Mouse (Mus musculus): Measurements from ENCODE around the gene Pnmt. TPM values are rescaled to one million over a fixed set of nuclear protein-coding genes. Genes with fewer than 3 reads are reported as not detected.

The Pnmt gene
- total RNA-seq (2021) = not detected

GRCm38 (mm10) chr11:98385638-98386585 is at the start of gene Pnmt:
TSS of gene Pnmt (plus strand) at chr11:98386450.
- no peak for DNase-seq

GRCm38 (mm10) chr11:98338507-98338961 is 47.7 kb upstream of the Pnmt start:
- DNase-seq = peak; percentile 85 to 86

- DNase-seq = no peak
Measured at GRCm38 (mm10) chr11:98339071-98339501, 47.2 kb upstream of the Pnmt start.

GRCm38 (mm10) chr11:98339679-98340287 is 46.5 kb upstream of the Pnmt start:
- no peak for DNase-seq

GRCm38 (mm10) chr11:98340597-98340996 is 45.7 kb upstream of the Pnmt start:
- no peak for DNase-seq

- no peak for DNase-seq
Measured at GRCm38 (mm10) chr11:98341174-98341573, 45.1 kb upstream of the Pnmt start.

- DNase-seq = peak; percentile 96 to 98
Measured at GRCm38 (mm10) chr11:98342000-98342945, 44.0 kb upstream of the Pnmt start.

- peak; percentile 82 to 90 for DNase-seq
Measured at GRCm38 (mm10) chr11:98345253-98345652, 41.0 kb upstream of the Pnmt start.

GRCm38 (mm10) chr11:98346168-98346567 is 40.1 kb upstream of the Pnmt start:
- no peak for DNase-seq

- DNase-seq = no peak
Measured at GRCm38 (mm10) chr11:98347385-98348082, 38.7 kb upstream of the Pnmt start.

GRCm38 (mm10) chr11:98348083-98348961 is 37.9 kb upstream of the Pnmt start, which contains the start of gene Ppp1r1b:
TSS of gene Ppp1r1b (plus strand) at chr11:98348404.
- peak; percentile 71 to 80 for DNase-seq

- no peak for DNase-seq
Measured at GRCm38 (mm10) chr11:98349308-98349707, 36.9 kb upstream of the Pnmt start.

GRCm38 (mm10) chr11:98352272-98352990 is 33.8 kb upstream of the Pnmt start:
- no peak for DNase-seq

GRCm38 (mm10) chr11:98353651-98354211 is 32.5 kb upstream of the Pnmt start:
- DNase-seq = peak; percentile 64 to 69

GRCm38 (mm10) chr11:98354445-98354844 is 31.8 kb upstream of the Pnmt start:
- DNase-seq = no peak

- no peak for DNase-seq
Measured at GRCm38 (mm10) chr11:98355732-98356299, 30.4 kb upstream of the Pnmt start.

GRCm38 (mm10) chr11:98356625-98357394 is 29.4 kb upstream of the Pnmt start:
- DNase-seq = no peak

All from layer of hippocampus, postnatal 36 days (tissue).